Mouse (Mus musculus) ES-E14 (cell line): ENCODE measurements around the gene Mlxip. TPM values are rescaled to one million over a fixed set of nuclear protein-coding genes. Genes with fewer than 3 reads are reported as not detected.
A peak's percentile ranks its signal among the peaks of the same experiment; 100 is the strongest.

Experiments used
- DNase-seq: peaks from one replicate; pipeline ENCODE4 v3.0.0-alpha.2; 2013; ENCODE audit warnings: low read depth, low spot score
- H3K27ac ChIP-seq: 2 replicates; pipeline ENCODE4 v1.5.1; 2012; ENCODE audit warnings: low read depth, mild to moderate bottlenecking, low read length, moderate library complexity, mixed read lengths; ENCODE audit not compliant: poor library complexity, insufficient read depth, severe bottlenecking
- H3K36me3 ChIP-seq: 2 replicates; pipeline ENCODE4 v1.6.1; 2012; ENCODE audit warnings: mild to moderate bottlenecking, low read length, moderate library complexity, mixed read lengths; ENCODE audit not compliant: control insufficient read depth, poor library complexity, insufficient read depth, severe bottlenecking
- H3K4me1 ChIP-seq, 2 experiments: fragments of 150-350 bp in 1 of 2; sonication (generic) in 1 of 2; 2 replicates each; pipeline ENCODE4 v1.6.1; 2012; ENCODE audit warnings: low read length in 2 of 2, mild to moderate bottlenecking in 1 of 2, mixed read lengths in 1 of 2; ENCODE audit not compliant: control insufficient read depth in 2 of 2, insufficient read depth in 2 of 2, poor library complexity in 1 of 2
- H3K4me3 ChIP-seq, 2 experiments: fragments of 150-350 bp in 1 of 2; sonication (generic) in 1 of 2; 2 replicates each; pipeline ENCODE4 v1.5.1; 2012; ENCODE audit warnings: low read length in 2 of 2, low read depth in 1 of 2, mild to moderate bottlenecking in 1 of 2, mixed read lengths in 1 of 2; ENCODE audit not compliant: insufficient read depth in 1 of 2, poor library complexity in 1 of 2, severe bottlenecking in 1 of 2
- H3K9ac ChIP-seq: 2 replicates; pipeline ENCODE4 v1.6.1; 2012; ENCODE audit warnings: low read depth, mild to moderate bottlenecking, low read length, mixed read lengths; ENCODE audit not compliant: poor library complexity, insufficient read depth, severe bottlenecking
- H3K9me3 ChIP-seq: fragments of 150-350 bp; sonication (generic); 2 replicates; pipeline ENCODE4 v1.6.1; 2012; ENCODE audit warnings: low read depth, mild to moderate bottlenecking, low read length; ENCODE audit not compliant: control insufficient read depth, insufficient read depth
- CHD2 ChIP-seq: IDR thresholded peaks from 2 replicates; pipeline ENCODE4 v1.6.1; 2014; ENCODE audit warnings: mild to moderate bottlenecking, low read depth, low read length, inconsistent platforms
- HCFC1 ChIP-seq: IDR thresholded peaks from 2 replicates; pipeline ENCODE4 v1.6.1; 2012; ENCODE audit warnings: low read length, inconsistent platforms, borderline replicate concordance; ENCODE audit not compliant: insufficient read depth
- MAFK ChIP-seq: IDR thresholded peaks from 2 replicates; pipeline ENCODE4 v1.6.1; 2014; ENCODE audit warnings: mild to moderate bottlenecking, low read depth, low read length, inconsistent platforms; ENCODE audit not compliant: insufficient read depth
- ZC3H11A ChIP-seq: IDR thresholded peaks from 2 replicates; pipeline ENCODE4 v1.6.1; 2012; ENCODE audit warnings: low read depth, mild to moderate bottlenecking, inconsistent platforms, low read length, borderline replicate concordance
- ZNF384 ChIP-seq: IDR thresholded peaks from 2 replicates; pipeline ENCODE4 v1.6.1; 2012; ENCODE audit warnings: low read depth, low read length, inconsistent platforms
- in situ Hi-C, 2 experiments: fragments of 600-800 bp; cut with MboI; formaldehyde crosslinking; loops; one replicate each; pipeline ENCODE4 v1.15.1; 2025; ENCODE audit warnings: low sequenced_read_pairs in 2 of 2, inconsistent platforms in 1 of 2; ENCODE audit not compliant: unreplicated experiment in 2 of 2
- total RNA-seq: library from RNA; depleted of rRNA; stranded (reverse); fragments of 300-350 nt; gene quantifications from 2 replicates; pipeline ENCODE4 v1.2.3, GENCODE M21; 2012

Gene Mlxip
- total RNA-seq, 1 experiment, result 8.2 TPM

DNA sequence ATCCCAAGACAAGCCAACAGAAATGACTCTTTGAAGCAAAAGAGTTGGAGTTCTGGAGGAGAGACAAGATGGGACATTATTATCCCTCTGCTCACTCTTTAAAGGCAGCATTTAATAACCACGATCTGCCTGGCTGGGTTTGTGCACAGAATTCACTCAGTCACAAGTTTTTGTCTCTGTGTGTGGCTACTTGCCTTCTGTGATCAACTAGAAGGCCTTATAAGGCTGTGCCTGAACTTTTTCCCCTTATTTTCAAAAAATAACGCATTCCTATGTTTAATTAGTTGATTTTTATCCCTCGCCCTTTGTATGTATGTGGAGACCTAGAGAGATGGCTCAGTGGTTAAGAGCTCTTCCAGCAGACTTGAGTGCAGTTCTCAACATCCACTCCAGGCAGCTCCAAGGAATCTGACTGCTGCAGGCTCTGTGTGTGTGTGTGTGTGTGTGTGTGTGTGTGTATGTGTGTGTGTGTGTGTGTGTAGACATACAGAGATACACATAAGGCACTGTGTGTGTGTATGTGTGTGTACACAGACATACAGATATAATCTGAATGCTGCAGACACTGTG lies 37.8 kb downstream of the Mlxip start:
- DNase-seq, result no peak
- no peak for TF ChIP-seq MAFK
- TF ChIP-seq ZC3H11A, result no peak
- TF ChIP-seq HCFC1, result no peak
- TF ChIP-seq ZNF384, result no peak
- no peaks in the 10 kb centered on the region for H3K36me3 ChIP-seq
- H3K4me1 ChIP-seq, result peaks cover 0 to 4% of the 10 kb centered on the region in 2 experiments; a peak in 1 of 4 replicates
- no peak overlapping the region for H3K27ac ChIP-seq
- in situ Hi-C loops, result no loop called here
- no peaks in the 10 kb centered on the region for H3K9me3 ChIP-seq
- H3K9ac ChIP-seq, result no peak overlapping the region
- H3K4me3 ChIP-seq, result no peak overlapping the region

DNA sequence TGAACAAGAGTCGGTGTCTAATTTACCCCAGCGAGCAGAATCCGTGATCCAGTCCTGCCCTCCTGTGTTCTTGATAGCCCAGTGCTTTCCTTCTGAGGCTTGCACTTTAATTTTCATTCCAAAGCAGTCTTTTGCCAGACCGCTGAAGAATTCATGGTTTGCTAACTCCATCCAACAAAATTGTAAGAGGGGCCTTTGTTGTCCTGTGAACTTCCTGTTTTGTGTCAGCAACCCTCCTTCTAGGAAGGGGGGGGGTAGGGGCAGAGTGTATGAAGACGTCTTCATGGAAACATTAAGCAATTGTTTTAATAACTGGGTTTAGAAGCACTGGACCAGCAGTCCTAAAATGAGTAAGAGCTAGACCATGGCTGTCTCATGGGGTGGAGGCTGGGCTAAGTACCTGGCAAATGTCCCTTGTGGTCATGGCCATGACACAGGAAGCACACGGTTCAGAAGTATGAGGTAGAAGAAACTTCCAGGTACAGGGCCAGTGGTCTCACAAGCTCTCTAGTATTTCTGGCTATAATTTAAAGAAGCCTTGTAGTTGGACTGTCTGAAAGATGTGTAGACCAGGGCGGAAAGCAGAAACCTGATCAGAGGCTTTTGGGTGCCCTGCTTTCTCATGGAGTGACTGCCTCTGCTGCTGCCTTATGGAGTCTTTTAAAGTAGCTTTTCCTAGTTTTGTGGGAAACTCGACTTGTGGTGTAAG lies 41.6 kb downstream of the Mlxip start:
- no peak for DNase-seq
- no peak for TF ChIP-seq HCFC1
- no peak for TF ChIP-seq CHD2
- no peak for TF ChIP-seq ZNF384
- no peak for TF ChIP-seq MAFK
- TF ChIP-seq ZC3H11A, result no peak
- Histone ChIP-seq H3K9ac (no peak overlapping the region), H3K27ac (no peak overlapping the region), H3K4me3 (no peak overlapping the region), H3K9me3 (no peaks in the 10 kb centered on the region), H3K36me3 (no peaks in the 10 kb centered on the region), H3K4me1 (peaks cover 0 to 2% of the 10 kb centered on the region in 2 experiments; a peak in 1 of 4 replicates)
- in situ Hi-C loops, result no loop called here

DNA sequence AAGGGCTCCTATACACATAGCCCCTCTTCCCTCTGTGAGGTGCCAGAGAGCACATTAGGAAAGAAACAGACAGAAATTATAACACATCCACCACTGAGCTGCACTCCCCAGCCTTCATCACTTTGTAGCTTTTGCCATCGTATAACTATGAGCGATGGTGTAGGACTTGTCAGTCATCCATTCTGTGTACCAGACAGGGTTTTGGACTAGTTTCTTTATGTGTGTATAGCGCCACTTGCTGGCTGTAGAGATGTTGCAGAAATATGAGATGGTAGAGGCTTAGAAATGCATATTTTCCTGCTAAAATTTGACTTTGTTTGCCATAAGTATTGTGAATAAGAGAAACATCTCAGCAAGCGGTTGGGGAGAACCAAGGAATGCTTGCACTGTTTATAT lies 42.2 kb downstream of the Mlxip start:
- DNase-seq, result peak; percentile 25
- TF ChIP-seq ZC3H11A (peak; percentile 50; the same call in 1 of the 2 replicates), ZNF384 (no peak)
- no peaks in the 10 kb centered on the region for H3K9me3 ChIP-seq

DNA sequence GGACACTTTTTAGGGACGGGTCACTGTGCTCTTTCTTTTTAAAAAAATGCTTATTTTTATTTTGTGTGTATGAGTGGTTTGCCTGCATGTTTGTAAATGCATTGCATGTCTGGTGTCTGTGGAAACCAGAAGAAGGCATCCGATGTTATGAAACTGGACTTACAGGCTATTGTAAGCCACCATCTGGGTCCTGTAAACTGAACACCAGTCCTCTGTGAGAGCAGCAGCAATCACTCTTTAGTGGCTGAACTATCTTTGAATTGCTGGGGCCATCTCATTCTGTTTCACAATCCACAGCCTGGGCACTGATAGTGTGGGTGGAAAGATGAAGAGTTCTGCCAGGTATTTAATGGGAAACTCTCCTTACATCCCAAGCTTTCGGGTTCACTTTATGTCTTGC lies 43.8 kb downstream of the Mlxip start:
- in situ Hi-C loops, result no loop called here
- no peak for TF ChIP-seq ZC3H11A
- no peak for TF ChIP-seq ZNF384
- TF ChIP-seq HCFC1, result no peak
- TF ChIP-seq CHD2, result no peak
- no peak for TF ChIP-seq MAFK

More for the DNA sequence above, 42.2 kb downstream of the Mlxip start:
- no peak overlapping the region for H3K27ac ChIP-seq
- H3K4me1 ChIP-seq, result peaks cover 0 to 2% of the 10 kb centered on the region in 2 experiments; a peak in 1 of 4 replicates
- no peak overlapping the region for H3K4me3 ChIP-seq
- H3K36me3 ChIP-seq, result no peaks in the 10 kb centered on the region
- H3K9ac ChIP-seq, result no peak overlapping the region
- in situ Hi-C loops, result no loop called here

More for the DNA sequence above, 43.8 kb downstream of the Mlxip start:
- Histone ChIP-seq H3K4me3 (no peak overlapping the region), H3K36me3 (peaks cover 2% of the 10 kb centered on the region; the same call in 1 of the 2 replicates), H3K9ac (no peak overlapping the region), H3K4me1 (peaks cover 0 to 2% of the 10 kb centered on the region in 2 experiments; a peak in 1 of 4 replicates), H3K9me3 (no peaks in the 10 kb centered on the region), H3K27ac (no peak overlapping the region)
- DNase-seq, result no peak
